Mouse (Mus musculus): Measurements from ENCODE around the gene Dph1.

Dph1 gene

GRCm38 (mm10) chr11:75173799-75174165 is 17.3 kb downstream of the Dph1 start:
- DNase-seq (ENCODE audit: low spot score in 2 of 2), result no peak

- DNase-seq (ENCODE audit: low spot score in 2 of 2), result peak; percentile 93 to 96
These were observed 17.8 kb downstream of the Dph1 start for GRCm38 (mm10) chr11:75173095-75173798.

GRCm38 (mm10) chr11:75172151-75173094 is 18.6 kb downstream of the Dph1 start:
- DNase-seq (ENCODE audit: low spot score in 2 of 2), result peak in 1 of 2 experiments; percentile 60

GRCm38 (mm10) chr11:75171186-75171865 is 19.7 kb downstream of the Dph1 start:
- DNase-seq (ENCODE audit: low spot score in 2 of 2), result peak in 1 of 2 experiments; percentile 21

GRCm38 (mm10) chr11:75170136-75170751 is 20.8 kb downstream of the Dph1 start:
- DNase-seq (ENCODE audit: low spot score in 2 of 2), result peak; percentile 89 to 95

- DNase-seq (ENCODE audit: low spot score in 2 of 2), result peak in 1 of 2 experiments; percentile 21
These were observed 21.5 kb downstream of the Dph1 start, which contains the start of gene Hic1 for GRCm38 (mm10) chr11:75169405-75170080. Gene Hic1, minus strand, starts transcription at chr11:75169519.

GRCm38 (mm10) chr11:75168590-75169361 is 22.3 kb downstream of the Dph1 start:
- peak in 1 of 2 experiments; percentile 72 for DNase-seq (ENCODE audit: low spot score in 2 of 2)

- DNase-seq (ENCODE audit: low spot score in 2 of 2), result peak in 1 of 2 experiments; percentile 10
These were observed 23.1 kb downstream of the Dph1 start for GRCm38 (mm10) chr11:75167643-75168589.

GRCm38 (mm10) chr11:75166861-75167642 is 24.0 kb downstream of the Dph1 start:
- DNase-seq (ENCODE audit: low spot score in 2 of 2), result no peak

GRCm38 (mm10) chr11:75166193-75166842 is 24.7 kb downstream of the Dph1 start:
- DNase-seq (ENCODE audit: low spot score in 2 of 2), result peak in 1 of 2 experiments; percentile 19

- peak in 1 of 2 experiments; percentile 81 for DNase-seq (ENCODE audit: low spot score in 2 of 2)
These were observed 25.4 kb downstream of the Dph1 start for GRCm38 (mm10) chr11:75165441-75166192.

- no peak for DNase-seq (ENCODE audit: low spot score in 2 of 2)
These were observed 26.3 kb downstream of the Dph1 start for GRCm38 (mm10) chr11:75164750-75165149.

- no peak for DNase-seq (ENCODE audit: low spot score in 2 of 2)
These were observed 27.0 kb downstream of the Dph1 start for GRCm38 (mm10) chr11:75164051-75164450.

- no peak for DNase-seq (ENCODE audit: low spot score in 2 of 2)
These were observed 27.7 kb downstream of the Dph1 start for GRCm38 (mm10) chr11:75163379-75163778.

- no peak for DNase-seq (ENCODE audit: low spot score in 2 of 2)
These were observed 28.4 kb downstream of the Dph1 start for GRCm38 (mm10) chr11:75162591-75163080.

- no peak for DNase-seq (ENCODE audit: low spot score in 2 of 2)
These were observed 29.5 kb downstream of the Dph1 start for GRCm38 (mm10) chr11:75161417-75162008.

All from left cerebral cortex, adult 9 months (tissue).